Mouse (Mus musculus): ENCODE data around the gene Car10. TPM values are rescaled to one million over a fixed set of nuclear protein-coding genes. Genes with fewer than 3 reads are reported as not detected.
A peak's percentile ranks its signal among the peaks of the same experiment; 100 is the strongest.

The Car10 gene
- polyA plus RNA-seq, 1 experiment from 2014 or later: 5.8 TPM

DNA sequence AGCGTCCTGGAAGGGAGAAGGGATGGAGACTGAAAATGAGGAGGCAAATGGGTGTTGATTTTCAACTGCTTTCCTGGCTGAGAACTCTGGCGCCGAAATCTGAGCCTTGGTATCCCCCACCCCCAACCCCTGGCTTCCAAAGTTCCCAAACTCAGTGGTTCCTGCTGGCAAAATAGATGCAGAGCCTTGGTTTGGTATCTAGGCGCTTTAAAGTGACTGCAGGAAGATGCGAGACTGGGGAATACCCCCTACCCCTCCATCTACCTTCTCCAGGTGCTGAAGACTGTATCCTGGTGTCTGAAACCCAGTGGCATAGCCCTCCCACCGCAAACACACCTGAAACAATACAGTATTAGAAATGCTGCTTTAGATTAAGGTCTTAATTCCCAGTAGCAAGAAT lies 2.8 kb downstream of the Car10 start:
- H3K9me3 ChIP-seq (ENCODE audit: control insufficient read depth, low read length): no peaks in the 10 kb centered on the region
- H3K4me2 ChIP-seq (replicated peaks; ENCODE audit: low read depth, low read length): no peak overlapping the region
- 10% methylated on average over 6 of the region's 6 CpGs for WGBS
- 0 out of 2 replicates have a peak, but pooled peaks cover 6% of the 10 kb centered on the region for H3K4me1 ChIP-seq (replicated peaks; ENCODE audit: control insufficient read depth, insufficient read depth, low read length)
- DNase-seq (ENCODE audit: low spot score) (peak; percentile 7), ATAC-seq (ENCODE audit: low FRiP score) (no peak)
- H3K27me3 ChIP-seq (ENCODE audit: control insufficient read depth, insufficient read depth, low read length): peaks cover 32% of the 10 kb centered on the region
- H3K4me3 ChIP-seq (ENCODE audit: low read depth, low read length): no peak overlapping the region
- H3K9ac ChIP-seq (ENCODE audit: low read depth, low read length): no peak overlapping the region
- H3K27ac ChIP-seq (ENCODE audit: low read depth, low read length): no peak overlapping the region
- H3K36me3 ChIP-seq (ENCODE audit: control insufficient read depth, insufficient read depth, low read length): no peaks in the 10 kb centered on the region

DNA sequence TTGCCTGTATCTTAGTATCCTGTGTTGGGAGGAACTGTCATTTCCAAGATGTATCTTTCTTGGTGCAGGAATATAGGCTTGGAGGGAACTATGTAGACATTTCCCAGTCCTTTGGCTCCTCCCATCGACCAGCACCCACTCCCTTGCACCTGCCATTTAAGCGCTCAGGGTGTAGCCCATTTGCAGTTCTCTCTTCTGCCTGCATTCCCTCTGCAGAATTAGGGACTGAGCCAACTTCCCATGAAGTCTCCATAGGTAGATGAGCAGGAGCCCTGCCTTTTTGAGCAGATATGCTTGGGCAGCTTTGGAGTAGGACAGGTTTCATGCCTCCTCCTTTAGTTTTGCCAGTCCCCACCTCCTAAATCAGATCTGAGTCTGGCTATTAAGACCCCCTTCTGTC lies 3.3 kb downstream of the Car10 start:
- Histone ChIP-seq H3K4me3 (ENCODE audit: low read depth, low read length) (no peak overlapping the region), H3K9me3 (ENCODE audit: control insufficient read depth, low read length) (no peaks in the 10 kb centered on the region), H3K4me1 (replicated peaks; ENCODE audit: control insufficient read depth, insufficient read depth, low read length) (0 out of 2 replicates have a peak, but pooled peaks cover 6% of the 10 kb centered on the region), H3K27me3 (ENCODE audit: control insufficient read depth, insufficient read depth, low read length) (peaks cover 32% of the 10 kb centered on the region), H3K9ac (ENCODE audit: low read depth, low read length) (no peak overlapping the region), H3K27ac (ENCODE audit: low read depth, low read length) (no peak overlapping the region), H3K4me2 (replicated peaks; ENCODE audit: low read depth, low read length) (no peak overlapping the region), H3K36me3 (ENCODE audit: control insufficient read depth, insufficient read depth, low read length) (no peaks in the 10 kb centered on the region)
- ATAC-seq (ENCODE audit: low FRiP score): no peak
- WGBS: 9% methylated on average over 2 of the region's 2 CpGs
- DNase-seq (ENCODE audit: low spot score): no peak

DNA sequence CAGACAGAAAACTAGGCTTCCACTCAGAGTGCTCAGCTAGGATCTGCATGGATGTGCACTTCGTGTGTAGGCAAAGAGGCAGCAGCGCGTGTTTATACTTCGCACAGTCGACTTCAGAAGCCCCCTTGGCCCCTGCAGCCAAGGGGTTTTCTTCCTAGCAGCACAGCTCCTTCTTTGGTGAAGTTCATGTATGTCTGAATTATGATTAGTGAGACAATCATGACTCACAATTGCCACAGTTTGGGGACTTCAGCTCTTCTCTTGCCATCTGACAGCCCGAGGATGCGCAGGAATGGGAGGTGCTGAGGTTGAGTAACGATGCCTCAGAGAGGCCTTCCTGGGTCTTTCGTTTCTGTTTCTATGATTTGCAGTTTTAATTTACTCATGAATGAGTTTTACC lies 4.5 kb downstream of the Car10 start:
- 91% methylated on average over 9 of the region's 9 CpGs for WGBS
- Histone ChIP-seq H3K36me3 (ENCODE audit: control insufficient read depth, insufficient read depth, low read length) (no peaks in the 10 kb centered on the region), H3K9me3 (ENCODE audit: control insufficient read depth, low read length) (no peaks in the 10 kb centered on the region), H3K4me2 (replicated peaks; ENCODE audit: low read depth, low read length) (no peak overlapping the region), H3K4me1 (replicated peaks; ENCODE audit: control insufficient read depth, insufficient read depth, low read length) (0 out of 2 replicates have a peak, but pooled peaks cover 6% of the 10 kb centered on the region), H3K4me3 (ENCODE audit: low read depth, low read length) (no peak overlapping the region), H3K9ac (ENCODE audit: low read depth, low read length) (no peak overlapping the region), H3K27ac (ENCODE audit: low read depth, low read length) (no peak overlapping the region), H3K27me3 (ENCODE audit: control insufficient read depth, insufficient read depth, low read length) (peaks cover 30% of the 10 kb centered on the region)
- DNase-seq (ENCODE audit: low spot score) (no peak), ATAC-seq (ENCODE audit: low FRiP score) (no peak)

DNA sequence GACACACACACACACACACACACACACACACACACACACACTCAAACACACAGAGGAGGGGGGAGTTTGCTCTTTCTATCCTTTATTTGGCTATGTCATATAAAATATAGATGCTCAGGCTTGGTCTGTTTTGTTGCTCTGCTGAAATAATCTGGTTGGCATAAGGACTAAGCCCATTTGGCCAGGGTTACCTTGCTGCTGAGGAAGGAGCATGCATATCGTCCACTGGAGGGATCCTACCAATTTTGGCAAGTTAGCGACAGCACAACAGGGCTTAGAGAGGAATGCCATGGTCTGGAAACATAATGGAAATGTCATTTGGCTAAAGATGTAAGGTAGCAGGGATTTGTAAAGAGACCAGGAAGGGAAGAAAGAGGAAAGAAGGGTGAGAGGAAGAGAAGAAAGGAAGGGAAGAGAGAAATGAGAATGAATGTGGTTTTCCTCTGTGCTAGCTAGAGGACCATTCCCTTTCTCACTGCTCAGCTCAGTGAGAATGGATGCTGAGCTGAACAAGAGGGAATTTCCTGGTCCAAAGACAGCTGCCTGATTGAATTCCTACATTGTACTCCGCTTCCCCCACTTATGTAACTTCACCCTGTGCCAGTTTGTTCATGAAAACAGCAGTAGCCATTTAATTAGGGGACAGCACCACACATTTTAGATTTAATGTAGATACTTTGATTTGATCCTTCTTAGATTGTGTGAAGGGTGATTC lies 5.4 kb downstream of the Car10 start:
- WGBS: 66% methylated on average over 3 of the region's 3 CpGs
- DNase-seq (ENCODE audit: low spot score): no peak
- H3K4me1 ChIP-seq (replicated peaks; ENCODE audit: control insufficient read depth, insufficient read depth, low read length): 0 out of 2 replicates have a peak, but pooled peaks cover 6% of the 10 kb centered on the region
- no peak overlapping the region for H3K4me2 ChIP-seq (replicated peaks; ENCODE audit: low read depth, low read length)
- H3K9me3 ChIP-seq (ENCODE audit: control insufficient read depth, low read length): no peaks in the 10 kb centered on the region
- no peak for ATAC-seq (ENCODE audit: low FRiP score)
- H3K9ac ChIP-seq (ENCODE audit: low read depth, low read length): no peak overlapping the region
- peaks cover 28% of the 10 kb centered on the region for H3K27me3 ChIP-seq (ENCODE audit: control insufficient read depth, insufficient read depth, low read length)
- no peak overlapping the region for H3K4me3 ChIP-seq (ENCODE audit: low read depth, low read length)
- no peak overlapping the region for H3K27ac ChIP-seq (ENCODE audit: low read depth, low read length)
- H3K36me3 ChIP-seq (ENCODE audit: control insufficient read depth, insufficient read depth, low read length): no peaks in the 10 kb centered on the region

GRCm38 (mm10) chr11:93109451-93109850 lies 11.6 kb downstream of the Car10 start:
- Histone ChIP-seq H3K9me3 (ENCODE audit: control insufficient read depth, low read length) (no peaks in the 10 kb centered on the region), H3K4me1 (replicated peaks; ENCODE audit: control insufficient read depth, insufficient read depth, low read length) (no peaks in the 10 kb centered on the region), H3K4me2 (replicated peaks; ENCODE audit: low read depth, low read length) (no peak overlapping the region), H3K36me3 (ENCODE audit: control insufficient read depth, insufficient read depth, low read length) (no peaks in the 10 kb centered on the region), H3K4me3 (ENCODE audit: low read depth, low read length) (no peak overlapping the region), H3K27me3 (ENCODE audit: control insufficient read depth, insufficient read depth, low read length) (no peaks in the 10 kb centered on the region), H3K27ac (ENCODE audit: low read depth, low read length) (no peak overlapping the region), H3K9ac (ENCODE audit: low read depth, low read length) (no peak overlapping the region)
- 86% methylated on average over 1 of the region's 1 CpGs for WGBS
- ATAC-seq (ENCODE audit: low FRiP score): no peak
- no peak for DNase-seq (ENCODE audit: low spot score)

DNA sequence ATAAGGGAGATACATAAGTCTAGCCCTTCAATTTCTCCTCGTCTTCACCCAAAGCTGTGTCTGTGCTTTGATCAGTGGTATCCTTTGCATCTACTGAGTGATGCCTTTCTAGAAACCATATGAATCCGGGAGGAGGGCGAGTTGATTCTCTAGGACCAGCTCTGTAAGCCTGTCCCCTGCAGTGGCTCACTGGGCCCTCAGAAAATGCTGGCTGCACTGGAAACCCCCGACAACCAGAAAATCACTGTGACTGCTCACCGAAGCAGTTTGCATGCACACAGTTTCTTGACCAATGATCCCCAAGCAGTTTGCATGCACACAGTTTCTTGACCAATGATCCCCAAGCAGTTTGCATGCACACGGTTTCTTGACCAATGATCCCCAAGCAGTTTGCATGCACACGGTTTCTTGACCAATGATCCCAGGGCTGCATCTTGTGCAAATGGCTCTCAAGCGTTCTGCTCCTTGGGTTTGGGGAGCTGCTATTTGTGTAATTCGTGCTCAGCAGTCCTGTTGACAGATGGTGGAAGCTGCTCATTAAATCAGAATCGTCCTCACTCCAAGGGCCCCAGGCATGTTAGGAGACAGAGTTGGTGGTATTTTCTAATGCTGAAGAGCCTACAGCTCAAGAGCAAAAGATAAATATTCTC lies 23.1 kb downstream of the Car10 start:
- no peak overlapping the region for H3K9ac ChIP-seq (ENCODE audit: low read depth, low read length)
- H3K27me3 ChIP-seq (ENCODE audit: control insufficient read depth, insufficient read depth, low read length): no peaks in the 10 kb centered on the region
- no peaks in the 10 kb centered on the region for H3K36me3 ChIP-seq (ENCODE audit: control insufficient read depth, insufficient read depth, low read length)
- H3K27ac ChIP-seq (ENCODE audit: low read depth, low read length): no peak overlapping the region
- no peaks in the 10 kb centered on the region for H3K4me1 ChIP-seq (replicated peaks; ENCODE audit: control insufficient read depth, insufficient read depth, low read length)
- H3K4me2 ChIP-seq (replicated peaks; ENCODE audit: low read depth, low read length): no peak overlapping the region
- 80% methylated on average over 10 of the region's 10 CpGs for WGBS
- H3K9me3 ChIP-seq (ENCODE audit: control insufficient read depth, low read length): no peaks in the 10 kb centered on the region
- ATAC-seq (ENCODE audit: low FRiP score) (no peak), DNase-seq (ENCODE audit: low spot score) (no peak)
- H3K4me3 ChIP-seq (ENCODE audit: low read depth, low read length): no peak overlapping the region

DNA sequence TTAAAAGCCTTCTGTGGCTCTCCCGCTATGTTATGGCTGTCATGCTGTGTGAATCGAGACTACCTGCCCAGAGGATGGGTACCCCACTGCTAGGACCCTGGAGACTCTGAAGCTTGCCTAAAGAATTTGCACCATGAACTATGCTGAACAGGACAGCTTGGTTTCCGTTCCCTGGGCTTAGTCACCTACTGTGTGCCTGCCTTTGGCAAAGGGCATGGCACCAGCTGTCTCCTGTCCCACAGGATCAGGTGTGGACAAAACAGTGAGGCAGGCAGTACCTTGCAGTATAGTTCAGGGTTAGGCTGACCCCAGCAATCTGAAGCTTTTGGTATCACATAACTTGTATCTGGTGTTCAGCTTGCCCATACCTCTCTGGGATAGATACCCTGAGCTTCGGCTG lies 25.9 kb downstream of the Car10 start:
- Histone ChIP-seq H3K36me3 (ENCODE audit: control insufficient read depth, insufficient read depth, low read length) (no peaks in the 10 kb centered on the region), H3K27ac (ENCODE audit: low read depth, low read length) (no peak overlapping the region), H3K4me2 (replicated peaks; ENCODE audit: low read depth, low read length) (no peak overlapping the region), H3K4me1 (replicated peaks; ENCODE audit: control insufficient read depth, insufficient read depth, low read length) (no peaks in the 10 kb centered on the region), H3K27me3 (ENCODE audit: control insufficient read depth, insufficient read depth, low read length) (no peaks in the 10 kb centered on the region), H3K9me3 (ENCODE audit: control insufficient read depth, low read length) (no peaks in the 10 kb centered on the region), H3K9ac (ENCODE audit: low read depth, low read length) (no peak overlapping the region), H3K4me3 (ENCODE audit: low read depth, low read length) (no peak overlapping the region)
- WGBS: 78% methylated on average over 4 of the region's 4 CpGs
- DNase-seq (ENCODE audit: low spot score) (no peak), ATAC-seq (ENCODE audit: low FRiP score) (no peak)

DNA sequence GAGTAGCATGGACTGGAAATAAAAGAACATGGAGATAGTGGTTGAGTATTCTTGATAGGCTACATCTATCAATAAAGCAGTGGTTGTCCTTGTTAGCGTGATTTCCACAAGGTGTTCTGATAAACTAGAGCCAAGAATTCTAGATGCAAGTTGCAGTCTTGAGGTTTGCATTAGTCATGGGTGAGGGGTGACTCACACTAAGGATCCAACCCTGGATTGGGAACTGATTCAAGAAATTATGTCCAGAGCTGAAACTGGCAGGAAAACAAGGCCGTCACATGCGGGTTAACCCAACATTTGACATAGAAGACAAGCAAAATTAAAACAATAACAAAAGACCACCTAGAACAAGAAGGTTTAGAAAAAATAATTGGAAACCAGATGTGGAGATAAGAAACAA lies 28.6 kb downstream of the Car10 start:
- no peak overlapping the region for H3K27ac ChIP-seq (ENCODE audit: low read depth, low read length)
- no peaks in the 10 kb centered on the region for H3K27me3 ChIP-seq (ENCODE audit: control insufficient read depth, insufficient read depth, low read length)
- no peak overlapping the region for H3K4me3 ChIP-seq (ENCODE audit: low read depth, low read length)
- H3K4me2 ChIP-seq (replicated peaks; ENCODE audit: low read depth, low read length): no peak overlapping the region
- H3K4me1 ChIP-seq (replicated peaks; ENCODE audit: control insufficient read depth, insufficient read depth, low read length): no peaks in the 10 kb centered on the region
- no peak for ATAC-seq (ENCODE audit: low FRiP score)
- no peak overlapping the region for H3K9ac ChIP-seq (ENCODE audit: low read depth, low read length)
- WGBS: 95% methylated on average over 3 of the region's 3 CpGs
- H3K9me3 ChIP-seq (ENCODE audit: control insufficient read depth, low read length): no peaks in the 10 kb centered on the region
- no peaks in the 10 kb centered on the region for H3K36me3 ChIP-seq (ENCODE audit: control insufficient read depth, insufficient read depth, low read length)
- DNase-seq (ENCODE audit: low spot score): no peak

- 88% methylated on average over 2 of the region's 2 CpGs for WGBS
- Histone ChIP-seq H3K4me3 (ENCODE audit: low read depth, low read length) (no peak overlapping the region), H3K9ac (ENCODE audit: low read depth, low read length) (no peak overlapping the region), H3K27ac (ENCODE audit: low read depth, low read length) (no peak overlapping the region), H3K27me3 (ENCODE audit: control insufficient read depth, insufficient read depth, low read length) (no peaks in the 10 kb centered on the region), H3K9me3 (ENCODE audit: control insufficient read depth, low read length) (no peaks in the 10 kb centered on the region), H3K36me3 (ENCODE audit: control insufficient read depth, insufficient read depth, low read length) (no peaks in the 10 kb centered on the region), H3K4me1 (replicated peaks; ENCODE audit: control insufficient read depth, insufficient read depth, low read length) (no peaks in the 10 kb centered on the region), H3K4me2 (replicated peaks; ENCODE audit: low read depth, low read length) (no peak overlapping the region)
- ATAC-seq (ENCODE audit: low FRiP score): no peak
- no peak for DNase-seq (ENCODE audit: low spot score)
These were observed 30.7 kb downstream of the Car10 start for GRCm38 (mm10) chr11:93128481-93128880.

Data from hindbrain, embryonic 11.5 days (tissue).